Mouse (Mus musculus): ENCODE data around the gene Izumo4.
A peak's percentile ranks its signal among the peaks of the same experiment; 100 is the strongest.

Gene Izumo4

GRCm38 (mm10) chr10:80669737-80670485, 32.1 kb upstream of the Izumo4 start:
- peak; percentile 51 for DNase-seq (ENCODE audit: low spot score)

GRCm38 (mm10) chr10:80670531-80670930, 31.5 kb upstream of the Izumo4 start:
- DNase-seq (ENCODE audit: low spot score): no peak

- no peak for DNase-seq (ENCODE audit: low spot score)
Observed at GRCm38 (mm10) chr10:80671251-80671650, 30.7 kb upstream of the Izumo4 start.

GRCm38 (mm10) chr10:80671936-80672690, 29.9 kb upstream of the Izumo4 start:
- no peak for DNase-seq (ENCODE audit: low spot score)

GRCm38 (mm10) chr10:80673690-80674089, 28.3 kb upstream of the Izumo4 start:
- no peak for DNase-seq (ENCODE audit: low spot score)

GRCm38 (mm10) chr10:80674161-80674711, 27.7 kb upstream of the Izumo4 start:
- DNase-seq (ENCODE audit: low spot score): peak; percentile 47

- DNase-seq (ENCODE audit: low spot score): no peak
Observed at GRCm38 (mm10) chr10:80674851-80675404, 27.1 kb upstream of the Izumo4 start.

GRCm38 (mm10) chr10:80675405-80676197, 26.4 kb upstream of the Izumo4 start:
- DNase-seq (ENCODE audit: low spot score): no peak

GRCm38 (mm10) chr10:80676198-80676928, 25.6 kb upstream of the Izumo4 start:
- peak; percentile 100 for DNase-seq (ENCODE audit: low spot score)

- DNase-seq (ENCODE audit: low spot score): no peak
Observed at GRCm38 (mm10) chr10:80677128-80677875, 24.7 kb upstream of the Izumo4 start.

- peak; percentile 89 for DNase-seq (ENCODE audit: low spot score)
Observed at GRCm38 (mm10) chr10:80677942-80678436, 24.0 kb upstream of the Izumo4 start, which contains the start of gene Mknk2. Gene Mknk2, minus strand, starts transcription at chr10:80678112.

GRCm38 (mm10) chr10:80678601-80679377, 23.2 kb upstream of the Izumo4 start:
- no peak for DNase-seq (ENCODE audit: low spot score)

- no peak for DNase-seq (ENCODE audit: low spot score)
Observed at GRCm38 (mm10) chr10:80679556-80680259, 22.3 kb upstream of the Izumo4 start.

- DNase-seq (ENCODE audit: low spot score): no peak
Observed at GRCm38 (mm10) chr10:80680260-80680696, 21.7 kb upstream of the Izumo4 start.

- DNase-seq (ENCODE audit: low spot score): no peak
Observed at GRCm38 (mm10) chr10:80682003-80682402, 20.0 kb upstream of the Izumo4 start.

- no peak for DNase-seq (ENCODE audit: low spot score)
Observed at GRCm38 (mm10) chr10:80683647-80684046, 18.3 kb upstream of the Izumo4 start.

GRCm38 (mm10) chr10:80684214-80684613, 17.8 kb upstream of the Izumo4 start:
- peak; percentile 55 for DNase-seq (ENCODE audit: low spot score)

- DNase-seq (ENCODE audit: low spot score): no peak
Observed at GRCm38 (mm10) chr10:80684984-80685383, 17.0 kb upstream of the Izumo4 start.

- DNase-seq (ENCODE audit: low spot score): no peak
Observed at GRCm38 (mm10) chr10:80686617-80687016, 15.4 kb upstream of the Izumo4 start.
